Mouse (Mus musculus) hindbrain, postnatal 0 days (tissue): Measurements from ENCODE around the gene Nme2. TPM values are rescaled to one million over a fixed set of nuclear protein-coding genes. Genes with fewer than 3 reads are reported as not detected.

Experiments used
- ATAC-seq: fragments of 200-750 bp; cut with Nextera tagmentation; 2 replicates; pipeline ENCODE4 v1.8.0; 2017; ENCODE audit warnings: mild to moderate bottlenecking, moderate TSS enrichment, moderate library complexity
- DNase-seq: peaks from one replicate; pipeline ENCODE4 v3.0.0-alpha.2; 2015; ENCODE audit warnings: low spot score
- H3K27ac ChIP-seq: fragments of 300-500 bp; sonication (generic); 2 replicates; pipeline ENCODE4 v1.5.1; 2014; ENCODE audit warnings: mild to moderate bottlenecking
- H3K27me3 ChIP-seq: fragments of 300-500 bp; sonication (generic); 2 replicates; pipeline ENCODE4 v1.6.1; 2014; ENCODE audit warnings: low read length, mixed read lengths; ENCODE audit not compliant: insufficient read depth
- H3K36me3 ChIP-seq: fragments of 300-500 bp; sonication (generic); 2 replicates; pipeline ENCODE4 v1.6.1; 2014; ENCODE audit warnings: low read length, mixed read lengths; ENCODE audit not compliant: insufficient read depth
- H3K4me1 ChIP-seq: fragments of 300-500 bp; sonication (generic); 2 replicates; pipeline ENCODE4 v1.6.1; 2014; ENCODE audit warnings: antibody characterized with exemption, low read length, mixed read lengths; ENCODE audit not compliant: insufficient read depth
- H3K4me2 ChIP-seq: fragments of 300-500 bp; sonication (generic); 2 replicates; pipeline ENCODE4 v1.6.1; 2014; ENCODE audit warnings: low read depth, mild to moderate bottlenecking, low read length, moderate library complexity, mixed read lengths
- H3K4me3 ChIP-seq: fragments of 300-500 bp; sonication (generic); 2 replicates; pipeline ENCODE4 v1.5.1; 2014; ENCODE audit warnings: low read length
- H3K9ac ChIP-seq: fragments of 300-500 bp; sonication (generic); replicated peaks from 2 replicates; pipeline ENCODE4 v1.6.1; 2014; ENCODE audit warnings: mild to moderate bottlenecking, low read length, moderate library complexity, mixed read lengths
- H3K9me3 ChIP-seq: fragments of 300-500 bp; sonication (generic); 2 replicates; pipeline ENCODE4 v1.6.1; 2016; ENCODE audit warnings: low read length, mixed read lengths
- CTCF ChIP-seq: IDR thresholded peaks from 2 replicates; pipeline ENCODE4 v1.5.1; 2016; ENCODE audit warnings: antibody characterized with exemption, control low read depth, low read depth
- WGBS: fragments of 180-500 bp; shearing (Covaris S2); extraction: QIAGEN DNeasy Blood & Tissue Kit; methylation state at CpG from one replicate; pipeline ENCODE4 v1.1.7; 2014; 5-methylcytosine and 5-hydroxymethylcytosine counted together
- polyA plus RNA-seq: library from polyadenylated mRNA; unstranded; fragments of >200 nt; fragmentation: Nextera tagmentation; extraction: Ambion mirVana; gene quantifications from 2 replicates; pipeline ENCODE4 v1.2.1, GENCODE M21; 2015
- total RNA-seq: library from RNA; depleted of rRNA; stranded (reverse); fragments of >200 nt; gene quantifications from 2 replicates; pipeline ENCODE4 v1.2.3, GENCODE M21; 2014

The Nme2 gene
- total and polyA plus RNA-seq, 2 experiments from 2014 or later = 138 to 328 TPM

- Histone ChIP-seq H3K9me3 (no peaks in the 10 kb centered on the region), H3K4me2 (peak overlapping the region; percentile 65), H3K4me1 (peaks cover 8% of the 10 kb centered on the region), H3K27ac (peak overlapping the region; percentile 97), H3K4me3 (peak overlapping the region; percentile 86), H3K9ac (peak overlapping the region; percentile 85), H3K27me3 (no peaks in the 10 kb centered on the region), H3K36me3 (no peaks in the 10 kb centered on the region)
- peak; percentile 57 for ATAC-seq
- no peak for TF ChIP-seq CTCF
- DNase-seq = peak; percentile 56
- WGBS = 10% methylated on average over 15 of the region's 15 CpGs
Measured at GRCm38 (mm10) chr11:93995111-93995719, 39.2 kb upstream of the Nme2 start.

GRCm38 (mm10) chr11:93994531-93994930 lies 38.5 kb upstream of the Nme2 start:
- Histone ChIP-seq H3K27me3 (no peaks in the 10 kb centered on the region), H3K27ac (peak overlapping the region; percentile 97), H3K4me2 (peak overlapping the region; percentile 65), H3K4me3 (peak overlapping the region; percentile 86), H3K9ac (peak overlapping the region; percentile 85; the same call in 1 of the 2 replicates), H3K9me3 (no peaks in the 10 kb centered on the region), H3K4me1 (peaks cover 8% of the 10 kb centered on the region), H3K36me3 (no peaks in the 10 kb centered on the region)
- ATAC-seq (no peak), DNase-seq (no peak)
- WGBS = 57% methylated on average over 5 of the region's 5 CpGs
- TF ChIP-seq CTCF = no peak

GRCm38 (mm10) chr11:93988328-93989062 lies 32.4 kb upstream of the Nme2 start:
- Histone ChIP-seq H3K4me3 (no peak overlapping the region), H3K9me3 (no peaks in the 10 kb centered on the region), H3K4me2 (no peak overlapping the region), H3K27ac (peak overlapping the region; percentile 45; the same call in 1 of the 2 replicates), H3K4me1 (no peaks in the 10 kb centered on the region), H3K27me3 (no peaks in the 10 kb centered on the region), H3K36me3 (no peaks in the 10 kb centered on the region), H3K9ac (no peak overlapping the region)
- 74% methylated on average over 12 of the region's 12 CpGs for WGBS
- no peak for DNase-seq
- no peak for TF ChIP-seq CTCF
- ATAC-seq = no peak

- no peaks in the 10 kb centered on the region for H3K36me3 ChIP-seq
- H3K4me2 ChIP-seq = no peak overlapping the region
- H3K9ac ChIP-seq = no peak overlapping the region
- DNase-seq = no peak
- H3K4me1 ChIP-seq = no peaks in the 10 kb centered on the region
- peak overlapping the region; percentile 45; the same call in 1 of the 2 replicates for H3K27ac ChIP-seq
- no peak overlapping the region for H3K4me3 ChIP-seq
- 65% methylated on average over 8 of the region's 8 CpGs for WGBS
- ATAC-seq = no peak
- TF ChIP-seq CTCF = no peak
- no peaks in the 10 kb centered on the region for H3K9me3 ChIP-seq
- no peaks in the 10 kb centered on the region for H3K27me3 ChIP-seq
Measured at GRCm38 (mm10) chr11:93987625-93988327, 31.7 kb upstream of the Nme2 start.

GRCm38 (mm10) chr11:93987026-93987425 lies 31.0 kb upstream of the Nme2 start:
- H3K4me3 ChIP-seq = no peak overlapping the region
- no peaks in the 10 kb centered on the region for H3K36me3 ChIP-seq
- DNase-seq (no peak), ATAC-seq (no peak)
- no peaks in the 10 kb centered on the region for H3K4me1 ChIP-seq
- no peaks in the 10 kb centered on the region for H3K9me3 ChIP-seq
- no peak overlapping the region for H3K9ac ChIP-seq
- H3K27ac ChIP-seq = no peak overlapping the region
- H3K4me2 ChIP-seq = no peak overlapping the region
- WGBS = 92% methylated on average over 4 of the region's 4 CpGs
- no peak for TF ChIP-seq CTCF
- no peaks in the 10 kb centered on the region for H3K27me3 ChIP-seq

- Histone ChIP-seq H3K27me3 (no peaks in the 10 kb centered on the region), H3K4me2 (no peak overlapping the region), H3K9me3 (no peaks in the 10 kb centered on the region), H3K27ac (no peak overlapping the region), H3K36me3 (no peaks in the 10 kb centered on the region), H3K9ac (no peak overlapping the region), H3K4me1 (no peaks in the 10 kb centered on the region), H3K4me3 (no peak overlapping the region)
- DNase-seq = no peak
- TF ChIP-seq CTCF = no peak
- no peak for ATAC-seq
Measured at GRCm38 (mm10) chr11:93986298-93986697, 30.2 kb upstream of the Nme2 start.

- H3K27me3 ChIP-seq = no peaks in the 10 kb centered on the region
- ATAC-seq = no peak
- H3K9ac ChIP-seq = no peak overlapping the region
- no peaks in the 10 kb centered on the region for H3K4me1 ChIP-seq
- WGBS = 87% methylated on average over 5 of the region's 5 CpGs
- H3K4me2 ChIP-seq = no peak overlapping the region
- TF ChIP-seq CTCF = no peak
- H3K27ac ChIP-seq = no peak overlapping the region
- no peaks in the 10 kb centered on the region for H3K36me3 ChIP-seq
- no peak for DNase-seq
- H3K4me3 ChIP-seq = no peak overlapping the region
- H3K9me3 ChIP-seq = no peaks in the 10 kb centered on the region
Measured at GRCm38 (mm10) chr11:93985265-93985664, 29.2 kb upstream of the Nme2 start.
